Mouse (Mus musculus): ENCODE measurements at regions not wholly inside any gene's neighbourhood (a gene's known extent, or its start where the extent isn't known, plus 50 kb on each side); places are given as distances from the start of the nearest gene placed in this dataset.
"Not testable (repeated sequence)": the region's sequence is repeated elsewhere in the genome, so short reads cannot be mapped to it uniquely, and the experiment has no call there.

DNA sequence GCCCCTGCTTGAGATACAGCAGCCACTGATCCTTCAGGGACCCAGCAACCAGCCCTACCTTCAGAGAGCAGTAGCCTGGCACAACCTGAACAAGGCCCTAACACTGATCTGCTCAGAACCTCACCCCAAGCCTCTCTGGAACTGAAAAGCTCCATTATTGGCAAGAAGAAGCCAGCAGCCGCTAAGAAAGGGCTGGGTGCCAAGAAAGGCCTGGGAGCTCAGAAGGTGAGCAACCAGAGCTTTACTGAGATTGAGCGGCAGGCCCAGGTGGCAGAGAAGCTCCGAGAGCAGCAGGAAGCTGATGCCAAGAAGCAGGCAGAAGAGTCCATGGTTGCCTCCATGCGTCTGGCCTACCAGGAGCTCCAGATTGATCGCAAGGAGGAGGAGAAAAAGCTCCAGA is 74.4 kb upstream of the Oxtr start:
- not testable (repeated sequence) for DNase-seq (ENCODE audit: extremely low read depth, insufficient read length, low spot score)

DNA sequence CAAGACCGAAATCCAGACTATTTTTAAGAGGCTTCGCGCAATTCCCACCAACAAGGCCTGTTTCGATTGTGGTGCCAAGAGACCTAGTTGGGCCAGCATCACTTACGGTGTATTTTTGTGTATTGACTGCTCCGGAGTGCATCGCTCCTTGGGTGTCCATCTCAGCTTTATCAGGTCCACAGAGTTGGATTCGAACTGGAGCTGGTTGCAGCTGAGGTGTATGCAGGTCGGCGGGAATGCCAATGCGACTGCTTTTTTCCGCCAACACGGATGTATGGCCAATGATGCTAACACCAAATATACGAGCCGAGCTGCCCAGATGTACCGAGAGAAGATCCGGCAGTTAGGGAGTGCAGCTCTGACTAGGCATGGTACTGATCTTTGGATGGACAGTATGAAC is 73.9 kb upstream of the Oxtr start:
- DNase-seq (ENCODE audit: extremely low read depth, insufficient read length, low spot score) = not testable (repeated sequence)

DNA sequence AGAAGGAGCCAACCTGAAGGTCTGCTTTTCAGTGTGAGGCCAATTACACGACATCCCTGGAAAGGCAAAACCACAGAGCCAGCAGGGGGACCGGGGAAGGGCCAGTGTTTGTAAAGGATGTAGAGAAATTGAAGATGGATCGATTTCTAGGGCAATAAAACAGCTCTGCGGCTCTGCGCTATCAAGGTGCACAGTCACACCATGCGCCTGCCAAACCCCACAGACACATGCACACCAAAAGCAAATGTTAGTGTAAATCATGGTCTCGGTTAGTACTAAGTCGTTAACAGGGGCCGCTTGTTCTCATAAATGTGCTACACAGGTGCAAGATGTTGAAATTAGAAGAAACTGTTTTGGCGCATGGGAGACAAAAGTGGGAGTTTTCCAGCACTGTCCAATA is 72.3 kb upstream of the Oxtr start:
- DNase-seq (ENCODE audit: extremely low read depth, insufficient read length, low spot score) = no peak

GRCm38 (mm10) chr6:112561568-112561967 is 71.8 kb upstream of the Oxtr start:
- no peak for DNase-seq (ENCODE audit: extremely low read depth, insufficient read length, low spot score)

DNA sequence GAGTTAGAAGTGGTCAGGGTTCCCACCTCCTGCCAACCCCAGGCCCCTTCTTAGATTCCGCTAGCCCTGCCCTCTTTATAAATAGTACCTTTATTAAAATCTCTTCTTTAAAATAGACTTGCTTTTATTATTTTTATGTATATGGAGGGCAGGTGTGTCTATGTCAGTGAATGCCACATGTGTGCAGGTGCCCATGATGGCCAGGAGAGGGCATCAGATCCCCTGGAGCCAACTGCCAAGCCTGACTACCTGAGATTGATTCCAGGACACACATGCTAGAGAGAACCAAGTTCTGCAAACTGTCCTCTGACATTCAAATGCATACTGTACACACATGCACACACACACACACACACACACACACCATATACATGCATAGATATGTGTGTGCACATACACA is 69.8 kb upstream of the Oxtr start:
- no peak for DNase-seq (ENCODE audit: extremely low read depth, insufficient read length, low spot score)

- DNase-seq (ENCODE audit: extremely low read depth, insufficient read length, low spot score) = no peak
Measured at GRCm38 (mm10) chr6:112557516-112557915, 67.8 kb upstream of the Oxtr start.

GRCm38 (mm10) chr6:112556401-112557165 is 66.8 kb upstream of the Oxtr start:
- no peak for DNase-seq (ENCODE audit: extremely low read depth, insufficient read length, low spot score)

DNA sequence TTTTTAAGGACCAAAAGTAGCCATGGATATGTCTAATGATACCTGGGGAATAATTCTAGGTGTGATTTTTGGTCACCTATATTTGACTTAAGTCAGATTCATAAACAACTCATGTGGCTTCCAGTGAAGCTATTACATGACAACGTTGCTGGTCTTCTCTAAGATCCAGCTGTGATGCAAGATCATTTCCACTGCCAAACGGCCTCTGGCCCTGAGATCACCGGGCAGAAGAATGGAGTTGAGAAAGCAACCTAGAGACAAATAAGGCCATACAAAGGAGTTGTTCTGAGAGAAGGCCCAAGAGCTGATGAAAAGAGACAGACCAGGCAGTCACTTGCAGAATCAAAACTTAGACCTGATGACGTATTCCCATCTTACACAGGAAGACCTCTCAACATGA is 64.3 kb upstream of the Oxtr start:
- DNase-seq (ENCODE audit: extremely low read depth, insufficient read length, low spot score) = no peak

GRCm38 (mm10) chr6:112553231-112553920 is 63.6 kb upstream of the Oxtr start:
- DNase-seq (ENCODE audit: extremely low read depth, insufficient read length, low spot score) = no peak

- DNase-seq (ENCODE audit: extremely low read depth, insufficient read length, low spot score) = peak; percentile 9
Measured at GRCm38 (mm10) chr6:112552560-112552959, 62.8 kb upstream of the Oxtr start.

- no peak for DNase-seq (ENCODE audit: extremely low read depth, insufficient read length, low spot score)
Measured at GRCm38 (mm10) chr6:112551298-112551697, 61.6 kb upstream of the Oxtr start.

DNA sequence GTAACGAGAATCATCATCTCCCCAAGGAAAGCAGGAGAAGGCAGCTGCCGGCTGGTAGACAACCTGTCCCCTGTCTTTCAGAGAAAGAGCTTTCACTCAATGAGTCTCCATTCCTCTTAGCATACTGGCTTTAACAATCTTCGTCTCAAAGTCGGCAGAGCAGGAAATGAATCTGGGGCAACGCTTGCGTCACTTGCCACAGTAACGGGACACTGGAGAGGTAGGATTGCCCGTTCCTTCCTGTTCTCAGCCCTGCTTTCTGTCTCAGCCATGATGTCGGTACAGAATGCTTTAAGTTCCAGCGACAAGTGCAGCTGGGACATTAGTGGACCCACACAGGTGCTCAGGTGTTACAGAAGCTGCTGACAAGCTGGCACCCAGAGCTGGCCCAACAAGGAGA is 57.5 kb upstream of the Oxtr start:
- DNase-seq (ENCODE audit: extremely low read depth, insufficient read length, low spot score) = no peak

DNA sequence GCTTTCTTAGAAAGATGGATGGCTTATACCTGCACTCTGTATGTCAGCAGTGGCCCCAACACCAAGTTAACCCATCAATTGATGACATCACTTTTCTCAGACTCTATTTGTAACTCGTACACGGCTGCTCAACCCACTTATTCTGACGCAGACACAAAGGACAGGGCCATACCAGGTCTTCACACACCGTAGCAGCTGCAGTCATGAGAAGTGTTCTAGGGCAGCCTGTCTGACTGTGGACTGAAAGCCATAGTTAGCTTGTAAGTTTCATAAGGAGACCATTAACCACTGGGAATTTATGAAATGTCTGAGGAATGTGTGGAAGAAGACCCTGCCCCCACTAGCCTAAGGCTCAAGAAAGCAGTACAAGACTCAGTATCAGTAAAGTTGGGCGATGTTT is 56.3 kb upstream of the Oxtr start:
- no peak for DNase-seq (ENCODE audit: extremely low read depth, insufficient read length, low spot score)

DNA sequence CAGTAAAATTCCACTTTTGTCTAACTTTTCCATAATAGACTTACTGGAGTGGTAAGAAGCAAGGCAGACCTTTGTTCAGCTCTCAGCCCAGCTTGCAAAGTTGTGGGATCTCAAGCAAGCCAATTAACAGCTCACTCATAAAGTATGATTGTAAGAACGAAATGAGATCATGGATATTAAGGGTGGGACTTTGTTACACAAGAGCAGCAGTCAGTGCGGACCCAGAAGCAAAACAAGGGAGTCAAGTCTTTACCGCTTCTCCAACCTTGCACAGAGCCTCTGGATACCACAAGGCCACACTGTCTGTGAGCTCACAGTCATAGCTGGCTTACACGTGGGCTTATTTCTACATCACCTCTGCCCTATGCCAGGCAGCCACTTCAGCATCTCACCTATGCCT is 54.6 kb upstream of the Oxtr start:
- no peak for DNase-seq (ENCODE audit: extremely low read depth, insufficient read length, low spot score)

DNA sequence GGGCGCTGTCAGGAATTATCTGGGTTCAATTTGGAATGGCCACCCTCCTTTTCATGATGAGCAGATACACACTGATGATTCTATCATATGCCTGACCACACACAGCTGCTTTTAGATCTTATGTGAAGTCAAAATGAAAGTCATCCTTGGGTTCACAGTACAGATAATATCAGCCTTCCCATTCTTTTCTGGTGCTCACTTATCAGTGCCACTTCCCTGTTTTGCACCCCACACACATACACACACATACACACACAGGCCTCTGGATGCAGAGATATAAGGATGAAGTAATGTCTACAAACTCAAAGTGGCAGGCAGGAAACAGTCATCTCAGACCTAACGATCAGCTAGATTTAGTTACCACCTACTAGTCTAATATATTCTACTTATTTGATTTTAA is 52.9 kb upstream of the Oxtr start:
- DNase-seq (ENCODE audit: extremely low read depth, insufficient read length, low spot score) = no peak
